Mouse (Mus musculus): ENCODE results near the gene Astn2.

GRCm38 (mm10) chr4:65839550-65840000 lies 564.8 kb downstream of the Astn2 start:
- TF ChIP-seq USF1 (IDR thresholded peaks at IDR 0.05; ENCODE audit: low read depth) (no peak), CTCF (IDR thresholded peaks at IDR 0.05; ENCODE audit: control insufficient read depth, insufficient read depth, insufficient read length) (no peak), MAX (IDR thresholded peaks at IDR 0.05) (no peak), CEBPB (IDR thresholded peaks at IDR 0.05; ENCODE audit: low read depth) (no peak)
